Mouse (Mus musculus) granulocyte monocyte progenitor cell, adult 5-6 weeks (primary cell): ENCODE measurements around the gene Ulk4. TPM values are rescaled to one million over a fixed set of nuclear protein-coding genes. Genes with fewer than 3 reads are reported as not detected.

Experiments used
- ATAC-seq: replicated peaks from 2 replicates; pipeline ENCODE4 v1.8.0; 2016; ENCODE audit warnings: mild to moderate bottlenecking, moderate TSS enrichment, inconsistent platforms; ENCODE audit not compliant: poor library complexity, severe bottlenecking
- total RNA-seq, 2 experiments: library from RNA; stranded (forward) in 1 of 2; stranded (reverse) in 1 of 2; fragments of 200-712, 200-1000 nt in 1 of 2; fragments of >200 nt in 1 of 2; fragmentation: Nextera tagmentation in 1 of 2; gene quantifications; 2 replicates each; pipeline ENCODE4 v1.2.3; 2014 to 2017

Gene Ulk4
- 1.4 TPM in 1 of 2 replicates, not detected in the other for total RNA-seq (2014; fragmentation: Nextera tagmentation)
- 2.6 and 3.2 TPM in 2 replicates for total RNA-seq (2017)

- peak; percentile 97 for ATAC-seq
Observed at GRCm38 (mm10) chr9:121277118-121278060, at the start of gene Ulk4. Gene Ulk4, minus strand, starts transcription at chr9:121277197.

DNA sequence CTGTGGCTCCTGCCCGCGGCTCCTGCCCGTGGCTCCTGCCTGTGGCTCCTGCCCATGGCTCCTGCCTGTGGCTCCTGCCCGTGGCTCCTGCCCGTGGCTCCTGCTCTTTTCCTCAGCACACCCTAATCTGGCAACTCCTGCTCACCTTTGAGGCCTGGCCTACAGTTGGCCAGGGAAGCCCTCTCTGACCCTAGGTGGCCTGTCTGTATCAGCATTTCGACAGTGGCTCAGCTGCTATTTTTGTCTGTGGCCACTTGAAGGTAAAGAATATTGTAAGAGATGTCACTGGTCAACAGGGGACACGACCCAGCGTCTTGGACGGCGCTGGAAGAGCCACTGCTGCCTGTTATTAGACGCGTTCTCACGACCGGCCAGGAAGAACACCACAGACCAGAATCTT is 45.0 kb upstream of the Ulk4 start:
- no peak for ATAC-seq

GRCm38 (mm10) chr9:121321118-121321517 is 44.1 kb upstream of the Ulk4 start:
- ATAC-seq: no peak

DNA sequence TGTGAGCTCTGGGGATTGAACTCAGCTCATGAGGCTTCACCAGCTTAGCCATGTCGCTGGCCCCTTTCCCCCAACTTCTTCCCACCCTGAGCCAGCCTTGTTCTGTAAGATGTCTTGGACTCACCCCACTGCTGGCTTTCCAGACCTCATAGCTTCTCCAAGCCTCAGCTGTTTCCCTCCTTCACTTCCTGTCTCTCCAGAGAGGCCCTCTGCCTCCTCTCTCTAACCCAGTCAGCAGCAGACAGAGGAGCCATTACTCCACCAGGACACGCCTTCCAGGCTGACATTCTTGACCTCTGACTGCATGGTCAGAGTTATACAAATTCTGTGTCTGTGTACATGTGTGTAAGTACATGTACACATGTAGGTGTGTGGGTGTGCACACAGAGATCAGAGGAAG is 43.4 kb upstream of the Ulk4 start:
- no peak for ATAC-seq

GRCm38 (mm10) chr9:121319323-121319966 is 42.4 kb upstream of the Ulk4 start:
- no peak for ATAC-seq

GRCm38 (mm10) chr9:121316621-121317405 is 39.8 kb upstream of the Ulk4 start:
- peak; percentile 54 for ATAC-seq

- ATAC-seq: no peak
Observed at GRCm38 (mm10) chr9:121315901-121316595, 39.1 kb upstream of the Ulk4 start.

GRCm38 (mm10) chr9:121314541-121315152 is 37.6 kb upstream of the Ulk4 start:
- peak; percentile 72 for ATAC-seq

- ATAC-seq: peak; percentile 60
Observed at GRCm38 (mm10) chr9:121313656-121314374, 36.8 kb upstream of the Ulk4 start.

GRCm38 (mm10) chr9:121312237-121312891 is 35.4 kb upstream of the Ulk4 start:
- ATAC-seq: no peak

DNA sequence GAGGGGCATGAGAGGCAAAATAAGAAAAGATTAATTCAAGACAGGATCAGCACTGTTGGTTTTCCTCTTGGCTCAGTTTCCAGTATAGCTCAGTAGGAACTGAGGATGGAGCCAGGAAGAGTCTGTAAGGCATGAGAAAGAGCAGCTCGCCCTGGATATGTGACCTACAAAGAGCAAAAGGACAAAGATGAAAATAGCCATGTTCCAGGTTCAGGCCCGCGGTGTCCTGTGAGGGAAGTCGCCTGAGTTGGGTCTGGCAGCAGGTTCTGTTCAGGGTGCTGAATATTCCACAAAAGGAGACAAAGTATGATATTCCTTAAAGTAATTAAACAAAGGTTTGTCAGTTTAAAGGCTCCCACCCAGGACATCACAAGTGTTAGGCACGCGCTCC is 34.8 kb upstream of the Ulk4 start:
- no peak for ATAC-seq

DNA sequence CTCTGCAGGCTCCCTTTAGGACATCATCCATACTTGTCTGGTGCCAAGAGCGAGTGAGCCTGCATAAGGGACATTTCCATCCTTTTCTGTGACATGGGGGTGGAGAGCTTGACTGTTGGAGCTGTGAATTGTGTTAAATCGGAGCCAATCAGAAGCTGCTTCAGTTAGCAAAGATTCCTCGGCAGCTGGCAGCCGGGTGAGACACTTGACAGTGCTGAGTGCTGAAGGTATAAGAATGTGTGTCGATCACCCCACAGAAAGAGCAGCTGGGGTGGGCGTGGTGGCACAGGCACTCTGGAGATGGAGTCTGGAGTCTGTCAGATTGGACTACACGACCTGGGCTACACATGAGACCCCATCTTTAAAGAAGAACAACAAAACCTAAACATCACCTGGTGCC is 33.5 kb upstream of the Ulk4 start:
- no peak for ATAC-seq

- ATAC-seq: no peak
Observed at GRCm38 (mm10) chr9:121309287-121309686, 32.3 kb upstream of the Ulk4 start.

GRCm38 (mm10) chr9:121305456-121305855 is 28.5 kb upstream of the Ulk4 start:
- peak; percentile 57 for ATAC-seq

- ATAC-seq: no peak
Observed at GRCm38 (mm10) chr9:121304520-121304919, 27.5 kb upstream of the Ulk4 start.

DNA sequence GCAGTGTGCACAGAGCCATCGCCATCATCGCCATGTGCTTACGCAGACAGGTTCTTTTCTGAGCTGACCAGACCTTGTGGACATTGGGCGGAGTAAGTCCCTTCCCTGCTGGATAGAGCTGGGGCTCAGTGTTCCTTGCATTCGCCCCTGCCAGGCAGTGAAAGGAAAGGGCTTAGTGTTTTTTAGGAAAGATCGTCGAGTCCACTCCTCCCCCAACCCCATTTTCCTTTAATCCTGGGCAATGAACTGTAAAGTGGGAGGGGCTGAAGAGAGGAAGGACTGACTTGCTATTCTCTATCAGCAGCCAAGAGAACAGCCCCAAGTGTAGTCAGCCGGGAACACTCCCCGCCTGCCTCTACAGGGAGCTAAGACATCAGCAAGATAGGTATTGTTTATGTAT is 26.8 kb upstream of the Ulk4 start:
- no peak for ATAC-seq

- ATAC-seq: no peak
Observed at GRCm38 (mm10) chr9:121303086-121303485, 26.1 kb upstream of the Ulk4 start.

DNA sequence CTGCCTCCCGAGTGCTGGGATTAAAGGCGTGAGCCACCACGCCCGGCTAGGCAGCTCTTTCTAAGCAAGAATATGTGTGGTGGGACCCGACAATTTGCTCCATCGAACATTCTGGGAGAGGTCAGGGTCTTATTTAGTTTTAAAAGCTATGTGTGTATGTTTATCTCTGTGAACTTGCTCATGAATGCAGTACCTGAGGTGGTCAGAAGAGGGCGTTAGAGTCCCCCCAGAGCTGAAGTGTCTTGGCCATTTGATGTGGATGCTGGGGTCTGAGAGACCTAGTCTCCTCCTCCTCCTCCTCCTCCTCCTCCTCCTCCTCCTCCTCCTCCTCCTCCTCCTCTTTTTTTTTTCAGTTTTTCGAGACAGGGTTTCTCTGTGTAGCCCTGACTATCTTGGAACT is 25.5 kb upstream of the Ulk4 start:
- ATAC-seq: no peak
